Mouse (Mus musculus) liver, postnatal 0 days (tissue): ENCODE measurements around the gene Skp1a.

Experiments
- CTCF ChIP-seq: sonication (generic); IDR thresholded peaks from 2 replicates; pipeline ENCODE4 v1.5.1; 2016; ENCODE audit warnings: antibody characterized with exemption, low read depth
- EP300 ChIP-seq: IDR thresholded peaks from 2 replicates; pipeline ENCODE4 v1.6.1; 2016; ENCODE audit warnings: antibody characterized with exemption, low read depth, mild to moderate bottlenecking

- TF ChIP-seq EP300 (no peak), CTCF (no peak)
Observed at GRCm38 (mm10) chr11:52275774-52276555, 44.2 kb downstream of the Skp1a start.
